Mouse (Mus musculus) ovary, adult 10 weeks (tissue): ENCODE measurements around the gene Mff. TPM values are rescaled to one million over a fixed set of nuclear protein-coding genes. Genes with fewer than 3 reads are reported as not detected.

Source experiments
- polyA plus RNA-seq: library from polyadenylated mRNA; stranded (reverse); fragments of 350-450 nt; fragmentation: Illumina TruSeq; extraction: RNeasy Lipid Tissue Mini Kit (QIAGEN cat#74804); gene quantifications from one replicate; pipeline ENCODE4 v1.2.3, GENCODE M21; 2014

Gene Mff
- polyA plus RNA-seq = 309 TPM

GRCm38 (mm10) chr1:82724339-82725025, at the start of gene Mff:
Gene Mff, plus strand, starts transcription at chr1:82724890.

DNA sequence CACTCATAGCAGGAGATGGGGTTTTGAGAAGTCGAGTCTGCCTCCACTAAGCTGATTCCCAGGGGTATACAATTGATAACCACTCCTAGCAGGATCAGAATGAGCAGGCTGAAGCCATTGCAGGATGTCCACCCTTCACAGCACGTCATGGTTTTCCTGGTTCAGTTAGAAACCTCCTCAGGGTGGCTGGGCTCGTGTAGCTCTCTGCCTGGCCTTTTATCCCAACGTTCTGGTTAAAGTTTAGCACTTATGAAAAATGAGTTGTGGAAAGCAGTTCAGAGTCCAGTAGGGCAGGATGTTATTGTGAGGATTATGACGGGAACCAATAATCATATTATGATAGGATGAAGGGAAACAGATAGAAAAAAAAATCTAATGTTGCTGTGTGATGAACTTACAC, 43.6 kb downstream of the Mff start, which contains the start of gene Tm4sf20:
Tm4sf20 (minus strand) TSS at position 193 of the 400 bp plus-strand sequence.

GRCm38 (mm10) chr1:82771022-82771586, 46.4 kb downstream of the Mff start, which contains the start of gene Gm47791:
Gene Gm47791, minus strand, starts transcription at chr1:82771243.

Other genes starting within 250 kb of the Mff start
- gene Col4a4, start 138.0 kb upstream of the Mff start, polyA plus RNA-seq = 19.8 TPM
- 6.4 TPM for gene Col4a3, start 138.0 kb upstream of the Mff start, polyA plus RNA-seq
- gene Tm4sf20, start 43.6 kb downstream of the Mff start, polyA plus RNA-seq = not detected
- not detected for gene Gm47791, start 46.4 kb downstream of the Mff start, polyA plus RNA-seq
- gene Agfg1, start 114.6 kb downstream of the Mff start, polyA plus RNA-seq = 113 TPM
- not detected for gene A030005L19Rik, start 188.4 kb downstream of the Mff start, polyA plus RNA-seq
- gene A030014E15Rik, start 200.0 kb downstream of the Mff start, polyA plus RNA-seq = not detected
- gene Gm6217, start 206.5 kb downstream of the Mff start, polyA plus RNA-seq = not detected
- not detected for gene A030003K21Rik, start 218.5 kb downstream of the Mff start, polyA plus RNA-seq
- gene Gm7544, start 231.1 kb downstream of the Mff start, polyA plus RNA-seq = not detected
- gene Gm47955, start 235.4 kb downstream of the Mff start, polyA plus RNA-seq = not detected